Mouse (Mus musculus): ENCODE measurements around the gene Tmem121. TPM values are rescaled to one million over a fixed set of nuclear protein-coding genes. Genes with fewer than 3 reads are reported as not detected.
"Not testable (repeated sequence)": the region's sequence is repeated elsewhere in the genome, so short reads cannot be mapped to it uniquely, and the experiment has no call there.

The Tmem121 gene
- polyA plus RNA-seq, 1 experiment = 4.1 TPM

- H3K36me3 ChIP-seq (ENCODE audit: control insufficient read depth, insufficient read depth) = no peaks in the 10 kb centered on the region
- no peak overlapping the region for H3K4me3 ChIP-seq
- no peaks in the 10 kb centered on the region for H3K27me3 ChIP-seq (ENCODE audit: control insufficient read depth, insufficient read depth, insufficient read length)
- H3K79me2 ChIP-seq (ENCODE audit: control insufficient read depth, insufficient read depth) = no peaks in the 10 kb centered on the region
- H3ac ChIP-seq (ENCODE audit: control insufficient read depth, insufficient read length) = no peak overlapping the region
- H3K4me2 ChIP-seq (ENCODE audit: low read depth) = no peak overlapping the region
- TF ChIP-seq MAX (IDR thresholded peaks at IDR 0.05; ENCODE audit: low read depth) (no peak), POLR2AphosphoS2 (IDR thresholded peaks at IDR 0.05; ENCODE audit: insufficient read length, low read depth) (no peak)
Measured at GRCm38 (mm10) chr12:113193423-113193822, 7.7 kb downstream of the Tmem121 start.

- H3K4me2 ChIP-seq (ENCODE audit: low read depth); H3K36me3 ChIP-seq (ENCODE audit: control insufficient read depth, insufficient read depth); H3K27me3 ChIP-seq (ENCODE audit: control insufficient read depth, insufficient read depth, insufficient read length); H3K79me2 ChIP-seq (ENCODE audit: control insufficient read depth, insufficient read depth); H3K4me3 ChIP-seq; H3ac ChIP-seq (ENCODE audit: control insufficient read depth, insufficient read length): not testable (repeated sequence)
Measured at GRCm38 (mm10) chr12:113199132-113199531, 13.4 kb downstream of the Tmem121 start.

- Histone ChIP-seq H3K4me3 (no peak overlapping the region), H3K36me3 (ENCODE audit: control insufficient read depth, insufficient read depth) (no peaks in the 10 kb centered on the region)
- no peak for TF ChIP-seq POLR2AphosphoS2 (IDR thresholded peaks at IDR 0.05; ENCODE audit: insufficient read length, low read depth)
- no peak for TF ChIP-seq TCF12 (IDR thresholded peaks at IDR 0.05; ENCODE audit: insufficient read depth, poor library complexity, severe bottlenecking)
- no peak for TF ChIP-seq MYOD1 (IDR thresholded peaks at IDR 0.05; ENCODE audit: control insufficient read depth in 1 of 3, insufficient read length in 2 of 3, low read depth in 2 of 3)
- TF ChIP-seq USF1 (IDR thresholded peaks at IDR 0.05; ENCODE audit: low read depth) = no peak
- TF ChIP-seq MYOG (IDR thresholded peaks at IDR 0.05; ENCODE audit: control insufficient read depth in 1 of 3, insufficient read depth in 1 of 3, insufficient read length in 2 of 3, low read depth in 2 of 3) = no peak
- TF ChIP-seq POLR2A (IDR thresholded peaks at IDR 0.05; ENCODE audit: insufficient read length, low read depth) = no peak
- TF ChIP-seq CEBPB (IDR thresholded peaks at IDR 0.05; ENCODE audit: insufficient read depth, poor library complexity, severe bottlenecking) = no peak
- no peak for TF ChIP-seq REST (IDR thresholded peaks at IDR 0.05; ENCODE audit: insufficient read depth, insufficient read length)
- no peak for TF ChIP-seq E2F4 (IDR thresholded peaks at IDR 0.05; ENCODE audit: insufficient read depth)
- no peak for TF ChIP-seq SRF (IDR thresholded peaks at IDR 0.05; ENCODE audit: control insufficient read depth, insufficient read length, low read depth)
- TF ChIP-seq TCF3 (IDR thresholded peaks at IDR 0.05; ENCODE audit: insufficient read length, low read depth) = no peak
- TF ChIP-seq MAX (IDR thresholded peaks at IDR 0.05; ENCODE audit: low read depth) = no peak
Measured at GRCm38 (mm10) chr12:113201301-113201700, 15.6 kb downstream of the Tmem121 start.

GRCm38 (mm10) chr12:113202008-113202407 lies 16.3 kb downstream of the Tmem121 start:
- no peaks in the 10 kb centered on the region for H3K27me3 ChIP-seq (ENCODE audit: control insufficient read depth, insufficient read depth, insufficient read length)
- no peak for TF ChIP-seq TCF3 (IDR thresholded peaks at IDR 0.05; ENCODE audit: insufficient read length, low read depth)
- TF ChIP-seq USF1 (IDR thresholded peaks at IDR 0.05; ENCODE audit: low read depth) = no peak
- no peak for TF ChIP-seq POLR2A (IDR thresholded peaks at IDR 0.05; ENCODE audit: insufficient read length, low read depth)
- TF ChIP-seq POLR2AphosphoS2 (IDR thresholded peaks at IDR 0.05; ENCODE audit: insufficient read length, low read depth) = no peak
- no peaks in the 10 kb centered on the region for H3K36me3 ChIP-seq (ENCODE audit: control insufficient read depth, insufficient read depth)
- no peak overlapping the region for H3K4me2 ChIP-seq (ENCODE audit: low read depth)
- no peak overlapping the region for H3K4me3 ChIP-seq
- H3ac ChIP-seq (ENCODE audit: control insufficient read depth, insufficient read length) = no peak overlapping the region
- no peaks in the 10 kb centered on the region for H3K79me2 ChIP-seq (ENCODE audit: control insufficient read depth, insufficient read depth)

More at GRCm38 (mm10) chr12:113201301-113201700, 15.6 kb downstream of the Tmem121 start:
- Histone ChIP-seq H3K4me2 (ENCODE audit: low read depth) (no peak overlapping the region), H3K27me3 (ENCODE audit: control insufficient read depth, insufficient read depth, insufficient read length) (no peaks in the 10 kb centered on the region), H3K79me2 (ENCODE audit: control insufficient read depth, insufficient read depth) (no peaks in the 10 kb centered on the region), H3ac (ENCODE audit: control insufficient read depth, insufficient read length) (no peak overlapping the region)

GRCm38 (mm10) chr12:113203522-113203921 lies 17.8 kb downstream of the Tmem121 start:
- TF ChIP-seq POLR2AphosphoS2 (IDR thresholded peaks at IDR 0.05; ENCODE audit: insufficient read length, low read depth) = no peak
- no peak for TF ChIP-seq USF1 (IDR thresholded peaks at IDR 0.05; ENCODE audit: low read depth)
- no peak for TF ChIP-seq CEBPB (IDR thresholded peaks at IDR 0.05; ENCODE audit: insufficient read depth, poor library complexity, severe bottlenecking)
- Histone ChIP-seq H3K79me2 (ENCODE audit: control insufficient read depth, insufficient read depth) (no peaks in the 10 kb centered on the region), H3K4me3 (no peak overlapping the region), H3K36me3 (ENCODE audit: control insufficient read depth, insufficient read depth) (no peaks in the 10 kb centered on the region), H3ac (ENCODE audit: control insufficient read depth, insufficient read length) (no peak overlapping the region), H3K27me3 (ENCODE audit: control insufficient read depth, insufficient read depth, insufficient read length) (no peaks in the 10 kb centered on the region), H3K4me2 (ENCODE audit: low read depth) (no peak overlapping the region)

GRCm38 (mm10) chr12:113205251-113205942 lies 19.7 kb downstream of the Tmem121 start:
- Histone ChIP-seq H3K79me2 (ENCODE audit: control insufficient read depth, insufficient read depth) (no peaks in the 10 kb centered on the region), H3K4me3 (no peak overlapping the region), H3K36me3 (ENCODE audit: control insufficient read depth, insufficient read depth) (no peaks in the 10 kb centered on the region), H3K4me2 (ENCODE audit: low read depth) (no peak overlapping the region), H3ac (ENCODE audit: control insufficient read depth, insufficient read length) (no peak overlapping the region), H3K27me3 (ENCODE audit: control insufficient read depth, insufficient read depth, insufficient read length) (no peaks in the 10 kb centered on the region)
- TF ChIP-seq REST (IDR thresholded peaks at IDR 0.05; ENCODE audit: insufficient read depth, insufficient read length) (no peak), POLR2A (IDR thresholded peaks at IDR 0.05; ENCODE audit: insufficient read length, low read depth) (no peak), MAX (IDR thresholded peaks at IDR 0.05; ENCODE audit: low read depth) (no peak), E2F4 (IDR thresholded peaks at IDR 0.05; ENCODE audit: insufficient read depth) (no peak)

All from myocyte (in vitro differentiated cells).